Mouse (Mus musculus): ENCODE measurements around the gene Gm960. TPM values are rescaled to one million over a fixed set of nuclear protein-coding genes. Genes with fewer than 3 reads are reported as not detected.

Gene Gm960
- polyA plus RNA-seq (2014; fragmentation: Illumina TruSeq; extraction: RNeasy Lipid Tissue Mini Kit (QIAGEN cat#74804); ENCODE audit: low read depth, low replicate concordance): 0.19 TPM

GRCm38 (mm10) chr19:4698205-4698677 is at the start of gene Gm960:
Gene Gm960 (minus strand): TSS chr19:4698668.

GRCm38 (mm10) chr19:4711098-4711600 is 12.7 kb upstream of the Gm960 start, which contains the start of gene Sptbn2:
Gene Sptbn2 (plus strand): TSS chr19:4711167.

DNA sequence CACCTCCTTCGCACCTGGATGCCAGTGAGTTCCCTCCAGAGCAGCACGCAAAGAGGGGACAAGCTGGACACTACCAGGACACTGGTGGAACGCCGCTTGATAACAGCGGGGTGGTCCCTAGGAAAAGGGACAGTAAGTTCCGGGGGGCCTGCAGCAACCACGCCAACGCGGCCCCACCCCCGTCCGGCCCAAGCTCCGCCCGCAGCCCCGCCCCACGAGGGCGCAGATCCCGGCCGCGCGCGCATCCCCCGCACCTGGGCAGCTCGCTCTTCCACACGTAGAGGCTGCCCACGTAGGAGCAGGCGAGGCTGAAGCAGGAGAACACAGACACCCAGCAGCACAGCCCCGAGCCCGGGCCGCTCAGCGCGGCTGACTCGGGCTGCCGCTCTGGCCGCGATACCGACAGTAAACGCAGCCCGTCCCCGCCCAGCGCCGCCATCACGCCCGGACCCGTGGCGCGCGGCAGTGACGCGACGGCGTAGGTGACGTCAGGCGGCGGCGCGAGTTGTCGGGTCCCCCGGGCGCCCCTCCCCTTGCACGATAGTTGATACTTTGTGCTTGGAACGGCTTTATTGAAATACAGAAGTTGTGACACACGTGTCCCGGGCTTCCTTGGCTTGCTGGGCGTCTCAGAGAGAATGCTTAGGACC is 73.2 kb downstream of the Gm960 start, which contains the start of gene Rce1:
Gene Rce1 (minus strand): TSS at position 463 of the 650 bp plus-strand sequence.

GRCm38 (mm10) chr19:4615151-4616093 is 83.0 kb downstream of the Gm960 start, which contains the start of gene Lrfn4:
Gene Lrfn4 (minus strand): TSS chr19:4615667.

Other genes starting within 250 kb of the Gm960 start
- gene Syt12, start 221.2 kb downstream of the Gm960 start, polyA plus RNA-seq (2014; fragmentation: Illumina TruSeq; extraction: RNeasy Lipid Tissue Mini Kit (QIAGEN cat#74804); ENCODE audit: low read depth, low replicate concordance): 0.11 TPM
- gene 2010003K11Rik, start 200.1 kb downstream of the Gm960 start, polyA plus RNA-seq (2014; fragmentation: Illumina TruSeq; extraction: RNeasy Lipid Tissue Mini Kit (QIAGEN cat#74804); ENCODE audit: low read depth, low replicate concordance): 3.1 TPM
- 10.8 TPM for gene Pcx, start 188.2 kb downstream of the Gm960 start, polyA plus RNA-seq (2014; fragmentation: Illumina TruSeq; extraction: RNeasy Lipid Tissue Mini Kit (QIAGEN cat#74804); ENCODE audit: low read depth, low replicate concordance)
- not detected for gene Lrfn4, start 83.0 kb downstream of the Gm960 start, polyA plus RNA-seq (2014; fragmentation: Illumina TruSeq; extraction: RNeasy Lipid Tissue Mini Kit (QIAGEN cat#74804); ENCODE audit: low read depth, low replicate concordance)
- gene Rce1, start 73.0 kb downstream of the Gm960 start, polyA plus RNA-seq (2014; fragmentation: Illumina TruSeq; extraction: RNeasy Lipid Tissue Mini Kit (QIAGEN cat#74804); ENCODE audit: low read depth, low replicate concordance): 1.7 TPM
- 2.0 TPM for gene Sptbn2, start 12.5 kb upstream of the Gm960 start, polyA plus RNA-seq (2014; fragmentation: Illumina TruSeq; extraction: RNeasy Lipid Tissue Mini Kit (QIAGEN cat#74804); ENCODE audit: low read depth, low replicate concordance)
- gene Rbm4b, start 57.8 kb upstream of the Gm960 start, polyA plus RNA-seq (2014; fragmentation: Illumina TruSeq; extraction: RNeasy Lipid Tissue Mini Kit (QIAGEN cat#74804); ENCODE audit: low read depth, low replicate concordance): 11.6 TPM
- gene Rbm4, start 95.2 kb upstream of the Gm960 start, polyA plus RNA-seq (2014; fragmentation: Illumina TruSeq; extraction: RNeasy Lipid Tissue Mini Kit (QIAGEN cat#74804); ENCODE audit: low read depth, low replicate concordance): 5.6 TPM
- gene Gm21992, start 112.9 kb upstream of the Gm960 start, polyA plus RNA-seq (2014; fragmentation: Illumina TruSeq; extraction: RNeasy Lipid Tissue Mini Kit (QIAGEN cat#74804); ENCODE audit: low read depth, low replicate concordance): 14.7 TPM
- 1.9 TPM for gene Rbm14, start 113.0 kb upstream of the Gm960 start, polyA plus RNA-seq (2014; fragmentation: Illumina TruSeq; extraction: RNeasy Lipid Tissue Mini Kit (QIAGEN cat#74804); ENCODE audit: low read depth, low replicate concordance)
- 17.2 TPM for gene Ccs, start 140.7 kb upstream of the Gm960 start, polyA plus RNA-seq (2014; fragmentation: Illumina TruSeq; extraction: RNeasy Lipid Tissue Mini Kit (QIAGEN cat#74804); ENCODE audit: low read depth, low replicate concordance)
- gene Ccdc87, start 140.7 kb upstream of the Gm960 start, polyA plus RNA-seq (2014; fragmentation: Illumina TruSeq; extraction: RNeasy Lipid Tissue Mini Kit (QIAGEN cat#74804); ENCODE audit: low read depth, low replicate concordance): not detected
- 13.0 TPM for gene Ctsf, start 156.5 kb upstream of the Gm960 start, polyA plus RNA-seq (2014; fragmentation: Illumina TruSeq; extraction: RNeasy Lipid Tissue Mini Kit (QIAGEN cat#74804); ENCODE audit: low read depth, low replicate concordance)
- not detected for gene Actn3, start 179.2 kb upstream of the Gm960 start, polyA plus RNA-seq (2014; fragmentation: Illumina TruSeq; extraction: RNeasy Lipid Tissue Mini Kit (QIAGEN cat#74804); ENCODE audit: low read depth, low replicate concordance)
- 3.2 TPM for gene Zdhhc24, start 180.0 kb upstream of the Gm960 start, polyA plus RNA-seq (2014; fragmentation: Illumina TruSeq; extraction: RNeasy Lipid Tissue Mini Kit (QIAGEN cat#74804); ENCODE audit: low read depth, low replicate concordance)
- gene Bbs1, start 208.0 kb upstream of the Gm960 start, polyA plus RNA-seq (2014; fragmentation: Illumina TruSeq; extraction: RNeasy Lipid Tissue Mini Kit (QIAGEN cat#74804); ENCODE audit: low read depth, low replicate concordance): 0.45 TPM
- 4.6 TPM for gene Dpp3, start 229.6 kb upstream of the Gm960 start, polyA plus RNA-seq (2014; fragmentation: Illumina TruSeq; extraction: RNeasy Lipid Tissue Mini Kit (QIAGEN cat#74804); ENCODE audit: low read depth, low replicate concordance)
- 0.42 TPM for gene Peli3, start 244.5 kb upstream of the Gm960 start, polyA plus RNA-seq (2014; fragmentation: Illumina TruSeq; extraction: RNeasy Lipid Tissue Mini Kit (QIAGEN cat#74804); ENCODE audit: low read depth, low replicate concordance)

Data from liver, adult 10 weeks (tissue).